Mouse (Mus musculus) megakaryocyte, embryonic 14.5 days (primary cell): ENCODE results near the gene Slc31a1. TPM values are rescaled to one million over a fixed set of nuclear protein-coding genes. Genes with fewer than 3 reads are reported as not detected.

ENCODE experiments used
- H3K27me3 ChIP-seq: replicated peaks from 2 replicates; pipeline ENCODE3; 2012; ENCODE audit warnings: inconsistent platforms
- H3K36me3 ChIP-seq: replicated peaks from 2 replicates; pipeline ENCODE3; 2012; ENCODE audit warnings: low read length, inconsistent platforms, mixed read lengths
- H3K4me1 ChIP-seq: 2 replicates; pipeline ENCODE4 v1.6.1; 2012; ENCODE audit warnings: inconsistent platforms
- H3K4me3 ChIP-seq: replicated peaks from 2 replicates; pipeline ENCODE3; 2012; ENCODE audit warnings: moderate library complexity, mild to moderate bottlenecking, inconsistent platforms
- H3K9me3 ChIP-seq: 2 replicates; pipeline ENCODE4 v1.6.1; 2012; ENCODE audit warnings: inconsistent platforms
- FLI1 ChIP-seq: IDR thresholded peaks from 2 replicates; pipeline ENCODE4 v1.6.1; 2012; ENCODE audit warnings: low read length, inconsistent platforms, mixed read lengths
- GATA1 ChIP-seq: IDR thresholded peaks from 3 replicates; pipeline ENCODE4 v1.6.1; 2012; ENCODE audit warnings: mixed read lengths, low read length, inconsistent platforms, borderline replicate concordance
- polyA plus RNA-seq: library from polyadenylated mRNA; stranded (reverse); fragments of >175 nt; gene quantifications from 2 replicates; pipeline ENCODE4 v1.2.3, GENCODE M21; 2012; ENCODE audit warnings: low replicate concordance; ENCODE audit not compliant: insufficient read depth

Gene Slc31a1
- polyA plus RNA-seq: 0.58 and 2.0 TPM in 2 replicates

GRCm38 (mm10) chr4:62360088-62360804 is at the start of gene Slc31a1, which contains the start of gene Fkbp15:
Gene Slc31a1, plus strand, starts transcription at chr4:62360727.
Gene Fkbp15, minus strand, starts transcription at chr4:62360548.
- peaks cover 18% of the 10 kb centered on the region for H3K36me3 ChIP-seq
- TF ChIP-seq FLI1 (peak; percentile 49; the same call in 1 of the 2 replicates), GATA1 (no peak)
- no peaks in the 10 kb centered on the region for H3K9me3 ChIP-seq
- no peaks in the 10 kb centered on the region for H3K27me3 ChIP-seq
- peaks cover 38% of the 10 kb centered on the region for H3K4me1 ChIP-seq
- peak within 1 kb of the TSS; percentile 98 for H3K4me3 ChIP-seq

GRCm38 (mm10) chr4:62312821-62313220 is 47.7 kb upstream of the Slc31a1 start:
- Histone ChIP-seq H3K4me1 (peaks cover 33% of the 10 kb centered on the region), H3K4me3 (no peak overlapping the region), H3K36me3 (peaks cover 75% of the 10 kb centered on the region), H3K27me3 (no peaks in the 10 kb centered on the region), H3K9me3 (no peaks in the 10 kb centered on the region)
- no peak for TF ChIP-seq GATA1
- TF ChIP-seq FLI1: no peak

- no peaks in the 10 kb centered on the region for H3K27me3 ChIP-seq
- TF ChIP-seq GATA1 (no peak), FLI1 (no peak)
- no peak overlapping the region for H3K4me3 ChIP-seq
- peaks cover 38% of the 10 kb centered on the region for H3K4me1 ChIP-seq
- H3K36me3 ChIP-seq: peaks cover 76% of the 10 kb centered on the region
- H3K9me3 ChIP-seq: no peaks in the 10 kb centered on the region
Measured at GRCm38 (mm10) chr4:62313641-62314211, 46.8 kb upstream of the Slc31a1 start.

GRCm38 (mm10) chr4:62314516-62314915 is 46.0 kb upstream of the Slc31a1 start:
- Histone ChIP-seq H3K36me3 (peaks cover 84% of the 10 kb centered on the region), H3K4me1 (peaks cover 46% of the 10 kb centered on the region), H3K4me3 (no peak overlapping the region), H3K9me3 (no peaks in the 10 kb centered on the region), H3K27me3 (no peaks in the 10 kb centered on the region)
- TF ChIP-seq GATA1 (no peak), FLI1 (no peak)

GRCm38 (mm10) chr4:62316456-62316855 is 44.1 kb upstream of the Slc31a1 start:
- Histone ChIP-seq H3K36me3 (peaks cover 96% of the 10 kb centered on the region), H3K4me3 (no peak overlapping the region)

GRCm38 (mm10) chr4:62318294-62318693 is 42.2 kb upstream of the Slc31a1 start:
- H3K4me1 ChIP-seq: peaks cover 62% of the 10 kb centered on the region
- peaks cover 96% of the 10 kb centered on the region for H3K36me3 ChIP-seq
- H3K9me3 ChIP-seq: no peaks in the 10 kb centered on the region
- TF ChIP-seq GATA1 (no peak), FLI1 (no peak)
- H3K27me3 ChIP-seq: no peaks in the 10 kb centered on the region
- H3K4me3 ChIP-seq: no peak overlapping the region

More at GRCm38 (mm10) chr4:62316456-62316855, 44.1 kb upstream of the Slc31a1 start:
- H3K4me1 ChIP-seq: peaks cover 46% of the 10 kb centered on the region
- TF ChIP-seq FLI1: no peak
- H3K27me3 ChIP-seq: no peaks in the 10 kb centered on the region
- no peaks in the 10 kb centered on the region for H3K9me3 ChIP-seq

GRCm38 (mm10) chr4:62322684-62323083 is 37.8 kb upstream of the Slc31a1 start:
- TF ChIP-seq FLI1 (no peak), GATA1 (no peak)
- H3K27me3 ChIP-seq: no peaks in the 10 kb centered on the region

GRCm38 (mm10) chr4:62326111-62326510 is 34.4 kb upstream of the Slc31a1 start:
- no peak overlapping the region for H3K4me3 ChIP-seq
- peaks cover 93% of the 10 kb centered on the region for H3K36me3 ChIP-seq
- H3K27me3 ChIP-seq: no peaks in the 10 kb centered on the region
- no peaks in the 10 kb centered on the region for H3K9me3 ChIP-seq
- peaks cover 81% of the 10 kb centered on the region for H3K4me1 ChIP-seq
- TF ChIP-seq FLI1: no peak
- no peak for TF ChIP-seq GATA1

More at GRCm38 (mm10) chr4:62322684-62323083, 37.8 kb upstream of the Slc31a1 start:
- Histone ChIP-seq H3K9me3 (no peaks in the 10 kb centered on the region), H3K4me3 (no peak overlapping the region), H3K36me3 (peaks cover 99% of the 10 kb centered on the region), H3K4me1 (peaks cover 70% of the 10 kb centered on the region)

GRCm38 (mm10) chr4:62328941-62329660 is 31.4 kb upstream of the Slc31a1 start:
- peaks cover 68% of the 10 kb centered on the region for H3K4me1 ChIP-seq
- H3K36me3 ChIP-seq: peaks cover 91% of the 10 kb centered on the region
- H3K4me3 ChIP-seq: peak overlapping the region; percentile 31
- H3K27me3 ChIP-seq: no peaks in the 10 kb centered on the region
- no peaks in the 10 kb centered on the region for H3K9me3 ChIP-seq
- TF ChIP-seq FLI1 (no peak), GATA1 (no peak)
